ENCODE assay signal across 36 mouse cellular contexts in genomic region chr2:122218234-122218633, GRCm38 (mm10). TPM values are rescaled to one million over a fixed set of nuclear protein-coding genes. Genes with fewer than 3 reads are reported as not detected.
DNase-seq lines count a peak whose midpoint lies in the region; ATAC-seq lines count a peak whose summit lies in the region.
"Had no signal": no experiment of that assay in that cellular context is flagged by ENCODE, and none has a peak within 500 bp of the region (broad histone marks: within the 10 kb centered on the region; RNA-seq: fewer than 3 reads in every experiment).

No protein-coding gene starts in this region.

- no peak for ATAC-seq in liver, embryonic 12.5 days
- peak; percentile 72 for ATAC-seq in common myeloid progenitor, adult 5-6 weeks (replicated peaks; ENCODE audit: low read depth, poor library complexity, severe bottlenecking)
- ATAC-seq in megakaryocyte, adult 5-6 weeks (ENCODE audit: poor library complexity, severe bottlenecking) = peak; percentile 52; the same call in 1 of the 2 replicates
- ATAC-seq: activated CD4-positive, CD25-positive, alpha-beta regulatory T cell, adult 4 months; forebrain, embryonic 13.5 days; forebrain, embryonic 16.5 days had no signal

- no peaks in the 10 kb centered on the region for H3K27me3 ChIP-seq in liver, embryonic 12.5 days (replicated peaks)
- H3K27me3 ChIP-seq: CH12.LX; forebrain, embryonic 13.5 days; heart, embryonic 13.5 days; hindbrain, embryonic 12.5 days; hindbrain, embryonic 15.5 days had no signal

- no peak for DNase-seq in liver
- DNase-seq in 416B (ENCODE audit: low read depth) = peak; percentile 32
- DNase-seq in adrenal gland, postnatal 14 days = no peak
- DNase-seq in left cerebral cortex, postnatal 25 days (ENCODE audit: low spot score in 2 of 2) = no peak
- DNase-seq in left cerebral cortex, adult 8-10 months (ENCODE audit: low spot score in 2 of 2) = no peak
- DNase-seq: adrenal gland, adult 8-10 months; adrenal gland, postnatal 36 days; B cell, adult 2 months; cerebellum, adult 18-20 months; cerebellum, adult 9-10 months; cerebellum, postnatal 14 days; embryo, embryonic 11 days; gastrocnemius, postnatal 10 days; gastrocnemius, postnatal 36 days; heart, adult 2 months; heart, postnatal 14 days; heart, postnatal 4 days had no signal

- peak overlapping the region; percentile 4; the same call in 1 of the 2 replicates for H3K27ac ChIP-seq in liver, embryonic 12.5 days
- H3K27ac ChIP-seq: forebrain, embryonic 10.5 days; forebrain, embryonic 13.5 days; heart, adult 2 months; heart, embryonic 10.5 days; heart, embryonic 13.5 days; hindbrain, embryonic 12.5 days; hindbrain, embryonic 15.5 days had no signal

- WGBS in liver, embryonic 12.5 days (ENCODE audit: insufficient replicate concordance) = 61% methylated on average over 2 of the region's 2 CpGs

- intact Hi-C loops in left cerebral cortex, postnatal 25 days (cut with DNase I) = no loop called here

- H3K9ac ChIP-seq in liver, embryonic 12.5 days = no peak overlapping the region
- H3K9ac ChIP-seq: forebrain, embryonic 13.5 days; heart, embryonic 13.5 days; hindbrain, embryonic 12.5 days; hindbrain, embryonic 15.5 days had no signal

- peaks cover 53% of the 10 kb centered on the region for H3K4me1 ChIP-seq in liver, embryonic 12.5 days
- H3K4me1 ChIP-seq: forebrain, embryonic 10.5 days; forebrain, embryonic 13.5 days; heart, embryonic 13.5 days; hindbrain, embryonic 12.5 days; hindbrain, embryonic 15.5 days had no signal

- H3K36me3 ChIP-seq in liver, embryonic 12.5 days = no peaks in the 10 kb centered on the region
- H3K36me3 ChIP-seq: forebrain, embryonic 10.5 days; G1E; heart, embryonic 10.5 days; heart, embryonic 13.5 days; hindbrain, embryonic 12.5 days; hindbrain, embryonic 15.5 days had no signal

- H3K9me3 ChIP-seq in liver, embryonic 12.5 days (replicated peaks) = peaks cover 4% of the 10 kb centered on the region; the same call in 1 of the 2 replicates
- H3K9me3 ChIP-seq: forebrain, embryonic 10.5 days; forebrain, embryonic 13.5 days; heart, embryonic 10.5 days; heart, embryonic 13.5 days; hindbrain, embryonic 12.5 days; hindbrain, embryonic 15.5 days had no signal

- H3K4me3 ChIP-seq in liver, embryonic 12.5 days = no peak overlapping the region
- H3K4me3 ChIP-seq: forebrain, embryonic 10.5 days; forebrain, embryonic 13.5 days; heart, adult 2 months; heart, embryonic 10.5 days; heart, embryonic 13.5 days; hindbrain, embryonic 12.5 days; hindbrain, embryonic 15.5 days had no signal

- H3K4me2 ChIP-seq in liver, embryonic 12.5 days = no peak overlapping the region
- H3K4me2 ChIP-seq: forebrain, embryonic 13.5 days; heart, embryonic 13.5 days; hindbrain, embryonic 12.5 days; hindbrain, embryonic 15.5 days had no signal

RNA-seq across cellular contexts. Expression of gene Sord, which starts 16.3 kb away (rescaled TPM):
- polyA plus RNA-seq in liver, embryonic 12.5 days (2016; fragmentation: Nextera tagmentation; extraction: Ambion mirVana) = 159 and 163 TPM in 2 replicates
- total RNA-seq in common myeloid progenitor, adult 5-6 weeks (2017) = 79.5 and 86.8 TPM in 2 replicates
- 26.3 and 27.8 TPM in 2 replicates for total RNA-seq in megakaryocyte, adult 5-6 weeks (2015)
- 34.9 and 36.1 TPM in 2 replicates for total RNA-seq in megakaryocyte, adult 5-6 weeks (2017)
- 61.6 and 101 TPM in 2 replicates for total RNA-seq in adrenal gland, postnatal 14 days (2021)
- 10 to 100 TPM; 14.8 to 14.9 TPM for total RNA-seq in left cerebral cortex, postnatal 25 days (2021)
- total RNA-seq in left cerebral cortex, adult 8-10 months (2022) = 10 to 100 TPM; 23.7 to 26.5 (median 24.5) TPM

RNA-seq across cellular contexts. Expression of gene Terb2, which starts 32.2 kb away (rescaled TPM):
- not detected in 2 replicates for polyA plus RNA-seq in liver, embryonic 12.5 days (2016; fragmentation: Nextera tagmentation; extraction: Ambion mirVana)
- total RNA-seq in common myeloid progenitor, adult 5-6 weeks (2017) = not detected in 2 replicates
- total RNA-seq in megakaryocyte, adult 5-6 weeks (2015) = not detected in 2 replicates
- not detected in 2 replicates for total RNA-seq in megakaryocyte, adult 5-6 weeks (2017)
- not detected in 2 replicates for total RNA-seq in adrenal gland, postnatal 14 days (2021)
- total RNA-seq in left cerebral cortex, postnatal 25 days (2021) = not detected
- total RNA-seq in left cerebral cortex, adult 8-10 months (2022) = not detected
- total RNA-seq: adrenal gland, adult 8-10 months; adrenal gland, postnatal 36 days; CH12.LX; G1E; gastrocnemius, adult 18-20 months; gastrocnemius, postnatal 10 days; gastrocnemius, postnatal 36 days; heart, adult 2 months; heart, postnatal 14 days; heart, postnatal 4 days had no signal
- polyA plus RNA-seq: activated CD4-positive, CD25-positive, alpha-beta regulatory T cell, adult 4 months; cortical plate, adult 2 months; embryonic facial prominence, embryonic 11.5 days; embryonic facial prominence, embryonic 14.5 days; forebrain, embryonic 10.5 days; forebrain, embryonic 13.5 days; forebrain, embryonic 16.5 days; G1E; heart, adult 2 months; heart, embryonic 10.5 days; heart, embryonic 13.5 days; heart, embryonic 16.5 days; hindbrain, embryonic 12.5 days; intestine, embryonic 14.5 days had no signal

RNA-seq across cellular contexts. Expression of gene Patl2, which starts 32.2 kb away (rescaled TPM):
- polyA plus RNA-seq in liver, embryonic 12.5 days (2016; fragmentation: Nextera tagmentation; extraction: Ambion mirVana) = 0.05 TPM in 1 of 2 replicates, not detected in the other
- total RNA-seq in common myeloid progenitor, adult 5-6 weeks (2017) = not detected in 2 replicates
- not detected in 2 replicates for total RNA-seq in megakaryocyte, adult 5-6 weeks (2015)
- not detected in 2 replicates for total RNA-seq in megakaryocyte, adult 5-6 weeks (2017)
- total RNA-seq in adrenal gland, postnatal 14 days (2021) = 0.26 TPM in 1 of 2 replicates, not detected in the other
- total RNA-seq in left cerebral cortex, postnatal 25 days (2021) = not detected
- under 1 TPM in 1 of 4 experiments, not detected in 3; 0.16 TPM for total RNA-seq in left cerebral cortex, adult 8-10 months (2022)
- total RNA-seq: adrenal gland, postnatal 36 days; CH12.LX; gastrocnemius, adult 18-20 months; gastrocnemius, postnatal 10 days; gastrocnemius, postnatal 36 days; heart, adult 2 months; heart, postnatal 14 days; heart, postnatal 4 days had no signal
- polyA plus RNA-seq: embryonic facial prominence, embryonic 14.5 days; forebrain, embryonic 10.5 days; forebrain, embryonic 13.5 days; forebrain, embryonic 16.5 days; heart, adult 2 months; heart, embryonic 13.5 days; hindbrain, embryonic 12.5 days; hindbrain, embryonic 15.5 days; intestine, embryonic 14.5 days had no signal

RNA-seq across cellular contexts. Expression of gene Trim69, which starts 57.7 kb away (rescaled TPM):
- polyA plus RNA-seq in liver, embryonic 12.5 days (2016; fragmentation: Nextera tagmentation; extraction: Ambion mirVana) = 0.07 TPM in 1 of 2 replicates, not detected in the other
- total RNA-seq in common myeloid progenitor, adult 5-6 weeks (2017) = not detected in 2 replicates
- not detected in 2 replicates for total RNA-seq in megakaryocyte, adult 5-6 weeks (2015)
- 0.33 TPM in 1 of 2 replicates, not detected in the other for total RNA-seq in megakaryocyte, adult 5-6 weeks (2017)
- not detected in 2 replicates for total RNA-seq in adrenal gland, postnatal 14 days (2021)
- not detected for total RNA-seq in left cerebral cortex, postnatal 25 days (2021)
- total RNA-seq in left cerebral cortex, adult 8-10 months (2022) = not detected
- total RNA-seq: adrenal gland, adult 8-10 months; G1E; gastrocnemius, adult 18-20 months; gastrocnemius, postnatal 10 days; gastrocnemius, postnatal 36 days; heart, adult 2 months; heart, postnatal 14 days; heart, postnatal 4 days had no signal
- polyA plus RNA-seq: cortical plate, adult 2 months; embryonic facial prominence, embryonic 11.5 days; forebrain, embryonic 10.5 days; forebrain, embryonic 13.5 days; forebrain, embryonic 16.5 days; G1E; heart, adult 2 months; heart, embryonic 13.5 days; heart, embryonic 16.5 days; hindbrain, embryonic 12.5 days; hindbrain, embryonic 15.5 days; intestine, embryonic 14.5 days had no signal
